Mouse (Mus musculus) left cerebral cortex, adult 8-10 months (tissue): ENCODE results near the gene Slc38a8. TPM values are rescaled to one million over a fixed set of nuclear protein-coding genes. Genes with fewer than 3 reads are reported as not detected.

Experiments used
- DNase-seq, 2 experiments: peaks; one replicate each; pipeline ENCODE4 v3.0.0; 2022; ENCODE audit warnings: low spot score in 2 of 2
- total RNA-seq, 4 experiments: library from RNA; stranded (reverse); gene quantifications; 2 replicates each; pipeline ENCODE4 v1.2.4; 2022

Gene Slc38a8
- total RNA-seq, 4 experiments from 2014 or later: 0.46 to 0.99 (median 0.71) TPM

DNA sequence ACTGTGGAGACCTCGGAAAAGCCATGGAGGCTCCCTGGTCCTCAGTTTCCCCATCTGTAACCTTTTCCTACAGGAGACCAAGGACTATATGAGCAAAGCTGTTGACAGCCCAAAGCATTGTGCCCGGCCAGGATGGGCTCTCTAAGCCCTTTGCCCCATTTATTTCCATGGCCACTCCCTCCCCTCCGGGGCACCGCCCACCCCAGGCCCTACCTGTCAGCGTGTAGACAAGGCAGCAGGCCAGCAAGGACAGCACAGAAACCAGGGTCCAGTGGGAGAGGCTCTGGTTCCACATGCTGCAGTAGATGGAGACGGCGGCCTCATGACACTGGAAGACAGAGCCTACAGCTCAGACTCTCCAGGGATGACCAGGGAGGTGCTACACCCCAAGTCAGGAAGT is 14.4 kb downstream of the Slc38a8 start:
- no peak for DNase-seq

DNA sequence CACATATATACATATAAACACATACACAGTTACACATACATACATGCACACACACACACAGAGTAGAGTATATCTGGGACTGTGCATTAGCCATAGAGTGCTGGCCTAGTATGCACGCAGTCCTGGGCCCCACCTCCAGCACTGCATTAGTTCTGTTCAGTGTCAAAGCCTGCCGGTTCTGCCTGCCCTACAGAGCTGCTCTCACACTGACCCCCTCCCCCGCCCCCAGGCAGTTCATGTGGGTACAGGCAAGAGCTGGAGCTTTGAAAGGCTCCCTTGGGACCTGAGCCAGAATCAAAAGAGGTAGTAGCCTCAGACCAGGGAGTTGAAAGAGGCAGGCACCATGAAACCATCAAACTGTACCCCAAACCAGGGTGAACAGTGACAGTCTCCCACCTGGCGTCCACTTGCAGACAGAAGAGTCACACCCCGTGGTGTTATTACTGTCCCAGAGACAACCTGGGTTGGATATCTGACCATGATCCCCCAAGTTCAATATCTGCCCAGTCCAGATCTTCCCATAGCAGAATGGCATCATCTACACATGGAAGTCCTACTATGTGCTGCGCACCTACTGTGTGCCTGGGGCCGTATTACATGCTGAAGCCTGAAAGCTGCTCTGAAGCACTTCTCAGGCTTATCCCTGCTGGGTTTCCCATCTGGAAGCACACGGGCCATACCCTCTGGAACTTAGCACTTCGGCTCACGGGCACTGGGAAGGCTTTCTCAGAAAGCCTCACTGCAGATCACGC is 17.2 kb downstream of the Slc38a8 start:
- DNase-seq: no peak

DNA sequence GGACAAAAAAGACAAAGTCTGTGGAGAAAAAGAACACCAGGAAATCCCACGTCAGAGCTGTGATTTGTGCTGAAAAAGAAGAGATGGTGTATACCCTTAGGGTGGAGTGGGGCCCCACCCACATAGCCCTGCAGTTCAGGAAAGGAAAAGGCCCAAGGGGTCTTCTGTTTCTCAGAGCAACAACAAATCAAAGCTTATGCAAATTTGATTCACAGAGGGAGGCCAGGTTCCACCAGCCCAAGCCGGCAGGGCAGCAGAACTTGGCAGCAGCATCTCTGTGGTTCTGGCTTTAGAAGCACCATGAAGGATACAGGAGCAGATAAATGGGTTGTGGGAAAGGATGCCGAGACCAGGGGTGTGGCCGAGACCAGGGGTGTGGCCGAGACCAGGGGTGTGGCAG is 22.8 kb downstream of the Slc38a8 start:
- no peak for DNase-seq

DNA sequence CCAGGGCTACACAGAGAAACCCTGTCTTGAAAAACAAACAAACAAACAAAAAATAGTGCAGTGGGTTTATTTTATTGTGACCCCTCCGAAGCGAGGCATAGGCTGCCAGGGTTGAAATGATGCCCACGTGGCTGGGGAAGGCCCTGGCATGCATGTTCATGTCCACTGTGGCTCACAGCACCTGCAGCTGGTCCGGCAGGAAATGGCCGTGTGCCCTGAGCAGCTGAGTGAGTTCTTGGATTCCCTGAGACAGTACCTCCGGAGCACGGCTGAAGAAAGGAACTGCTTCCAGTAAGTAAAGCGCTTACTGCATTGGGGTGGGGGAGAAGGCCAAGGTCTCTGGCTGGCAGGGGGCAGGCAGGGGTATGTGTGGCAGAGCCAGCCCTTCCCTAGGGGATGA is 33.4 kb downstream of the Slc38a8 start:
- DNase-seq: no peak

DNA sequence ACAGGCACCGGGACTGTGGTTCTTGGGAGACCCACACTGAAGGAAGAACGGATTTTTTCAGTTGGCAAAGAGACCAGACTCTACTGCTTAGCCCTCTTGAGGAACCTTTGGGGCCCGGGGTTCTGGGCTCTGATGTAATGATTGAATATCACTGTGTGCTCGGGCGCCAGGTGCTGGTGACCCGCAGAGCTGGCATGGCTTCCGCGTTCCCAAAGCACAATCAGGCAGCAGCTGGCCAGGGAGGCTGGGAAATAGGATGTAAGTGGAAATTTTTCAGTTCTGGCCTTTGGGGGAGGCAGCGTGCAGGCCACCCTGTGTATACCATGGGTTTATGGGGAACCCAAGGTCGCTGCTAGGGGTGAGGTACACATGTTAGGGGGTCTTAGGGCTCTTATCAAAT is 34.7 kb downstream of the Slc38a8 start:
- no peak for DNase-seq

DNA sequence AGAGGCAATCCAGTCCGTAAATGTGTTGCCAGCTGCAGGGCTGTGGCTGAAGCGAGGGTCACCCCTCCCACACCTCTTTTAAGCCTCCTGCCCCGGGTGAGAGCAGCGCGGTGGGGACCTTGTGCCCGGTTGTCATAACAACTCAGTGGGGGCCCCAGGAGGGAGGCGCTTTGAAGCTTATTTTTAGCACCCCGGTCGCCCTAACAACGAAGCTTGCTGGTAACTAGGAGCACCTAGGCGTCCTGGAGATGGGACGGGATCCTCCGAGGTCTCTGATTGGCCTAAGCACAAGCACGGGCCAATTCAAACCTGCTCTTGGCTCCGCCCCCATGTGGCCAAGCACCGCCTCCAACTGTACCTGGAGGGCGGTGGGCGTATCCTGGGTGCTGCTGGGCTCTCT is 35.4 kb downstream of the Slc38a8 start:
- DNase-seq: peak in 1 of 2 experiments; percentile 74

DNA sequence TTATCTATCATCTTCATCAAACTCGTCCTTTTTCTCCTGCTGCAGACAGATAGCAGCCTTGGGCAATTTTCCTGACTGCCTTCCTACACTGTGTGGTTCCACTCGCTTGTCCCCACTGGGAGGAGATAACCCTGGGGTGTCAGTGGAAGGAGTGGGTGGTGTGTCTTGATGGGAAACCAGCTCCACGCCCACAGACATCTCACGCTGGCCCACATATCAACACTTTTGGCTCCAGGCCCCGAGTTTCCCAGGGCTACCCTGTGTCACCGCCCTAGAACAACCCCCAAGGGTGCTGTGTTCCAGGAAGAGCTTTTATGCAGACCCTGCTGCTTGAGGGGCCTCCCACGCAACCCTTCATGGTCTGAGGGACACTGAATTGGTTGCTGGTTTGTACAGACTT is 37.8 kb downstream of the Slc38a8 start:
- peak in 1 of 2 experiments; percentile 30 for DNase-seq

DNA sequence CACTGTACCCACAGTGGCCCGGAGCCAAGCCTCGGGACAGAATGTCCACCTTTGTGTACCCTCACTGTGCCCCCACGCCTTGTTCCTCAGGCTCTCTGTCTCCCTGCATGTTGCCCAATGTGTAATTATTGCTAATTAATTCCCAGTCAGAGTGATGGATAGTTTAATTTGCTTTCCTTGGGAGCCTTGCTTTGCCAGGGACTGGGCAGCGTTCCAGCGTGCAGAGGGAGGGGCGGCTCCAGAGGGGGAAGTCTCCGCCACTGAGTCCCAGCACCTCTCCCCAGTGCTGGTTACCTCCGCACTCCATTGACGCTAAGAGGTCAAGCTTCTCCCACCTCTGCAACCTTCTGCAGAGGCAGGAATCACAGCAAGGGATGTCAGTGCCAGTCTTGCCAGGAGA is 40.1 kb downstream of the Slc38a8 start:
- no peak for DNase-seq

DNA sequence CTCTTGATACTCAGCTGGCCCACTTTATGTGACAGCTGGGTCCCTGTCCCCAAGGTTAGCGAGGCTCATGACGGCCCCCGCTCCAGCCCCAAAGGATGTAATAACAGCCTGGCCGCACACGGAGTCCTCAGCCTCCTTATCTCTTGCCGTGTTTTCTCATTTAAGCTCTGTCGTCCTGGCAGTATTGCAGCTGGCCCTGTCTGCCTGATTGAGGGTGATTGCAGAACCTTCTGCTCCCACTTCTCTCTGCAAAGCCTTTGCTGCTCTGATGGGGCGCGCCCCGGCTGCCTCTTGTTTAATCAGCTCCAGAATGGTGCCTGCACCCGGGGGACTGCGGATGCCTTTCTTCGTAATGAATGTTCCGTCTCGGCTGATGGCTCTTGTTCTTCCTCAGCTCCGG is 41.8 kb downstream of the Slc38a8 start:
- no peak for DNase-seq

DNA sequence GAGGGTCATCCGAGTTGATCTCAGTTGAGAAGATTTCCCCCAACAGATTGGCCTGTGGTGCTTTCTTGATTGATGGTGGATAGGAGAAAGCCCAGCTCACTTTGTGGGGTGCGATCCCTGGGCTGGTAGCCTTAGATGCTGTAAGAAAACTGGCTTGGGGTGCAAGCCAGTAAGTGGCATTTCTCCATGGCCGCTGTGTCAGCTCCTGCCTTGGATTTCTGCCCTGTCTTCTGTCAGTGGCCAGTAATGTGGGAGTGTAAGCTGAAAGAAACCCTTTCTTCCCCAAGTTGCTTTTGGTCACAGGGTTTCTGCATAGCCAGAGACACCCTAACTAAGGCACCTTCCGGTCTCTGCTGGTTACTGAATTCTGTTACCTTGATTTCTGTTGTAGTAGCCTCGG is 45.5 kb downstream of the Slc38a8 start:
- no peak for DNase-seq

DNA sequence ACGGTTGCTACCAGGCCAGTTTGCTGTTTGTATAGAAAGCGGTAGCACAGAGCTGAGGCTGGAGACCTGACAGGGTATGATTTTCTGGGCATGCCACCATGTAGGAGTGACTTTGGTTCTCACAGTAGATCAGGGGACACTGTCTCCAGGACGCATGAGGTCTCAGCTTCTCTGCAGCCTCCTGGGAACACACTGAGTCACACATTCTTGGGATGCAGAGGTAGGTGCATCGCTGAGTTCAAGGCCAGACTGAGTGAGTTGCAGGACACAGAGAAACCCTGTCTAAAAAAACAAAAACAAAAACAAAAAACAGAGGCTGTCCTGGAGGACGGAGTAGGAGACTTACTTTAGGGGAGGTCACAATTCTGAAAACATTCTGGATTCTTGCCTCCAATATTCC is 48.6 kb downstream of the Slc38a8 start:
- no peak for DNase-seq

DNA sequence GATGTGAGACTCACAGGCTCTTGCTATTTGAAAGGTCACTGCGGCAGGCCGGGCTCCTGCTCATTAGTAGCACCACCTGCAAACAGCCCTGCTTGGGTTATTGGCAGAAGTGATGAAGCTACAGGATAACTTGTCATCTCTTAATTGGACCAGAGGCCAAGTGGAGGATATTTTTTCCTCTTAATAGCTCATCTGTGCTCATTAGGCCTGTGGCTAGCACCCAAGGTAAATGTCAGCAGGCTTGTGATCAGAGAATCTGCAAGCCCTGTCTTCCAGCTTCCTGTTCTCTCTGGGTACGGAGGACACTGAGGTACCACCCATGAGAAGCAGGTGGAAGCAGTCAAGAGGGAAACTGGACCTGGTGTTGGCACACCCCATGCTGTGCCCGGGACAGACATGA is 50.4 kb downstream of the Slc38a8 start:
- DNase-seq: no peak

DNA sequence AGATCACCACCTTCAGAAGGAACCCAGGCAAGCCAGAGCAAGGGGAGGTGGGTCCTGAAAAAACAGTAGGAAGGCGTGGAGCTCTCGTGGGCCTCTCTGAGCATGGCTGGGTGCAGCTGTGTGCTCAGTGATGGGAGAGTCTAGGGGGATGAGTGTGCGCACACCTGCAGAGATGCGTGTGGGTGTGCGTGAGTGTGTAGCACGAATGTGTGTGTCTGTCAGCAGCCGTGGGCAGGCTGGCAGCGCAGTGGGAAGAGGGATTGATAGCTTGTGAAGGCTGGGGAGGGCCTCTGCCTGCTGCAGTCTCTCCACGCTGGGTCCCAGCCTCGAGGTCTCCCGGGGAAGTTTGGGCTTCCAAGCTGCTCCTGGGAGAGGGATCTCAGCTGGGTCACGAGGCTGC is 51.9 kb downstream of the Slc38a8 start:
- DNase-seq: peak; percentile 47 to 79

DNA sequence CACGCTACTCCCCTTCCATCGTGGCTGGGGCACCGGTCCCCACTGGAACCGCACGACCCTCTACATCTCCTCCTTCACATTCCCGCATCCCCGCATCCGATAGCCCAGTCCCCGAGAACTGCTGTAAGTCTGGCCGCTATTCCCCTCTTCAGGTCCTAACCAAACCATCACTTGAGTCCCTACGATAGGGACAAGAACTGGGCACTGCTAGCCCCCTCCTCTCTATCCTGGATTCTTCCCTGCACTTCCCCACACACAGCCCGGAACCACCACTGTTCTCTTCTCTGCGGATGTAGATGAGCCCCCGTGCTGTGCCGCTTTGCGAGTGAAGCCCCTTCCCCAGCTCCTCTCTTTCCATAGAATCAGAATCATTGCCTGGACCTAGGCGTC is 53.7 kb downstream of the Slc38a8 start:
- no peak for DNase-seq

DNA sequence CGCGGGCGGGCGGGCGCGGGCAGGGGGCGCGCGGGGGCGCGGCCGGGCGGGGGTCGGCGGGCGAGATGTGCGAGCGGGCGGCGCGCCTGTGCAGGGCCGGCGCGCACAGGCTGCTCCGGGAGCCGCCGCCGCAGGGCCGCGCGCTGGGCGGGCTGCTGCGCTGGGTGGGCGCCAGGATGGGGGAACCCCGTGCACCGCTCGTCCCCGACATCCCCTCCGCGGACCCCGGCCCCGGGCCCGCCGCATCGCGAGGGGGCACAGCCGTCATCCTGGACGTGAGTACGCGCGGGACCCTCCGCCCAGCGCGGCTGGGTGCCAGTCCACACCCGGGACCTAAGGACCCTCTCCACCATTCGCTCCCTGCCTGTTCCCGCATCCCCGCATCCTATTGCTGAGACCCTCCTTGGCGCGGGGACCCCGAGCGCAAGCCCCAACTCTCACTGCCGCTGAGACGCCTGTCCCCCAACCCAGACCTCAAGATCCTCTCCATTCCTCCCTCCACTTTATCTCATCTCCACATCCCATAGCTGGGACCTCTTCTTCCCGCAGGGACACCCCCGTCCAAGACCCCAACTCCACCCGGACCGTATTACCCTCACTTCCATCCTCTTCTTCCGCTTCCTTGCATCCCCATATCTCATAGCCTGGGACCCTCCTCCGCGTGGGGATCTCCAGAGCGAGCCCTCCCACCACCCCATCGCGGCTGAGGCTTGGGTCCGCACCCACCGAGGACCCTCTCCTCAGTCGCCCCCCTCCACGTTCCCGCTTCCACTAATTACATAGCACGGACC is 54.3 kb downstream of the Slc38a8 start:
- DNase-seq: no peak

DNA sequence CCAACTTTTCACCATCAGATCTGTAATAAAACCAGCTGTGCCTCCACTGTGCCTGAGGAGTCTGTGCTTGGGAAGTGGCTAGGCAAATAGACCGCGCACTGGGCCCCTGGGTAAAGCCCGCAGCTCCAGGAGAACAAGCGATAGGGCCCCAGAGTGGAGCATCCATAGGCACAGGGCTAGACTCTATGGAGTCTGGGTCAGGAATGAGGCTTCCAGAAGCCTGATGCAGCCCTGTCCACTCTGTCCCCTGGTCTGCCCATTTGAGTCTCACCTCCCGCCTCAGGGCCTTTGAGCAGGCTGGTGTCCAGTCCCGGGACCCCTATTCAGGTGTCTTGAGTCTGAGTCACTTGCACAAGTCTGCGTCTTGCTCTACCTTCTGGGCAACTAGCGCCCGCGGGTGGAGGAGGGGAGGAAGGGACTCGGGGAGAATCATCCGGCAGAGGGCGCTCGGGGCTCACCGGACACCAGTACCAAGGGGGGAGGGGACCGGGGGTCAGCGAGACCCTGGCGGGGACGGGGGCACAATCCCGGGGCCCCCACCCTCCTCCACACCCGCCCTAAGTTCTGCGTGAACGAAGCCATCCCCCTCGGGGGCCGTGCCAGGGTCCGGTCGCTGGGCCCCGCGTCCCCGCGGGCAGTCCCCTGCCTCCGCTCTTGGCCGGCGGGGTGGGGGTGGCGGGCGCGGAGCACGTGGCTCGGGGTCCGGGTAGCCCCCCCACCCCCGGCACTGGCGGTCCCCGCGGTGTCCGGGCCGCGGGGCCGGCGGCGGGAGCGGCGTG is 55.1 kb downstream of the Slc38a8 start, which contains the start of gene Necab2:
Gene Necab2 (plus strand): TSS at position 509 of the 779 bp plus-strand sequence.
- peak; percentile 79 to 82 for DNase-seq

DNA sequence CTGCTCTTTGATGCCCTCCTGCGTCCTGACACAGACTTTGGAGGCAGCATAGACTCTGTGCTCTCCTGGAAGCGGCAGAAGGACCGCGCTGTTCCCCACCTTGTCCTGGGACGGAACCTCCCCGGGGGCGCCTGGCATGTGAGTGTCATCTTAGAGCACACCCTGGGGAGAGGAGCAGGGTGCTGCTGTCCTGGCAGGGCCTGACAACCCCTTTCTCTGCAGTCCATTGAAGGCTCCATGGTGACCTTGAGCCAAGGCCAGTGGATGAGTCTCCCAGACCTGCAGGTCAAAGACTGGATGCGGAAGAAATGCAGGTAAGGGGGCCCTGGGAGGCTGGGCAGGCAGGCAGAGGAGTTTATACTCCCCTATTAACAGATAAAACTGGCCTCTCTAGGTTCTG is 58.5 kb downstream of the Slc38a8 start:
- no peak for DNase-seq

DNA sequence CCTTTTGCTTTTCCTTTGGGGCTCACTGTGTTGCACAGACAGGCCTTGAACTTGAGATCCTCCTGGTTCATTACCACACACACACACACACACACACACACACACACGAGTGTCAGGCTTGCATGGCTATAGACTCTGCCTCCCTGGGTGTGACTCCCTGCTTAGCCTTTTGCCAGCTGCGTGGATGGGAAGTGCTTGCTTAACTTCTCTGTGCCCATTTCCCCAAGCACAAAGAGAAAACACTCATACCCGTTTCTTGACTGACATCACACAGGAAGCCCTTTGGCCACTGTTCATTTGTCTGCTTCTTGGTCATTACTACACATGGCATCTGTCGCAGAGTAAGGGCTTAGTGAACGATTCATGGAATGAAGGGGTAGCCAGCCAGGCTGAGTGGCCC is 59.5 kb downstream of the Slc38a8 start:
- no peak for DNase-seq

DNA sequence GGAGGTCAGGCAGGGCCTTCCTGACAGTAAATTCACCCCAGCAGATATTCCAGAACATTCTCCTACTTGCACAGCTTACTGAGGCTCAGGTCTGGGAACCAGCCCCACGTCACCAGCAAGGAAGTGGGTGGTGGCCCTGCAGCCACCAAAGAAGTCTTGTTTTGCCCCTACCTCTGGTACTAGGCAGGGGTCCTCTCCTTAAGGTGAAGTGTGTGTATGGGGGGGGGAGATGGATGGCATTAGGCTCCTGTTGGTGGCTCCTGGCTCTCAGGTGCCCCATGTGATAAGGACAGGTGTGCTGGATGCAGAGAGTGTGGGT is 60.6 kb downstream of the Slc38a8 start:
- DNase-seq: no peak

DNA sequence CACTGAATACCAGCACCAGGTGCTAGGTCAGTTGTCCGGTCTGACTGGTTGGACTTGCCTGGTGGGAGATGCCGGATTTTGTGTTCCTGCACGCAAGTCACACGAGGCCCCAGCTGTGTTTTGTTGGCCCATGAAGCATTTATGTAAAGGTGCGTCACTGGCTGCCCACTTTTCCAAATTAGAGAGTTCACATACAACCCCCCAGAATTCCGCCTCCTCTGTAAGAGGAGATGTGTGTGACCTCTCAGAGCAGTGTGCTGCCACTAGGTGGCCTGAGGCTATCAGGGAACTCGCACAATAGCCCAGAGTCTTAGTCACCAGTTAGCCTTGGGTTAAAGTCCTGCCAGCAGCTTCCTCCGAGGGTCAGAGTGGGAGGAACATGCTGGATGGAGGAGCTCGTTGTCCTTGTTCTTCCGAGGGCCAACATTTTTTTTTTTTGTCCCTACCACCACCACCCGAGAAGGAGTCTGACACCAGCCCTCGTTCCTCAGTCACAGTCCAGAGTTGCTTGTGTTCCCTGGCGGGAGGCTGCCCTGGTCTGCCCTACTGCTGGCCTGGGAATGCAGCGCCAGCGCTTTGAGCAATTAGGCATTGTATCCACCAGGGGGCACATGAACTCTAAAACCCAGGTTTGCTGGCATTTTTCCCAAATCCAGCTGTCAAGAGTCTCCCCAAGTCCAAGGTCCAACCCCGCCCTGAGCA is 61.1 kb downstream of the Slc38a8 start:
- DNase-seq: peak in 1 of 2 experiments; percentile 54

DNA sequence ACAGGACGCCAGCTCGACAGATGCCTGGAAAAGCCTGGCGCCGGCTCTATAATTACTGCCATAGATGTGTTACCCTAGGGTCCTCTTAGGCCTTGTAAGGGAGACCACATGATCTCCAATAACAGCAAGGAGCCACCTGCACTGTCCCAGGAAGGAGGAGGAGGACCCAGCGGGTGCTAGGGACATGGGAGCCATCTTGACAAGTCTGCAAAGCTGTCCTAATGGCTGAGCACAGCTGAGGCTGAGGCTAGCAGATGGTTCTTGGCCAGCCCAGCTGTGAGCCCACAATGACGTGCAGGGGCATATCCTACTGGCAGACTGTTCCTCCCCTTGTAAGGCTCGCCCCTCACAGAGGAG is 61.6 kb downstream of the Slc38a8 start:
- DNase-seq: no peak

DNA sequence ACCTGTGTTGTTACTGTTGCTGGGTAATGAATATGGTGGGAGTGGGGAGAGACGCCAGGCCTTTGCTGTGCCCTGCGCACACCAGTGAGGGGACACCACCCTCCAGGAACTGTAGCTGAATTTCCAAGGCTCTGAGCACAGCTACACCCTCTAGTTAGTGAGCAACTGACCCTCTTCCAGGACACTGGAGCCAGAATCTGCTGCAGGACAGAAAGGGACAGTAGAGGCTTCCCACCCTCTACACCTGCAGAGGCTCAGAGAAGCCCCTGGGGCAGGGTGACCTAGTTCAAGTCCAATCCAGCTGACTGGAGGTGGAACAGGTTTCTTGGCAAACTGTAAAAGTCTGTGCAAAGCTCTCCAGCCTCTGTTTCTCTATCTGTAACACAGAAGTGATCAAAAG is 62.1 kb downstream of the Slc38a8 start:
- DNase-seq: no peak
